Mouse (Mus musculus) 3T3-L1 (cell line): Measurements from ENCODE around the gene Msh5.

Experiments used
- DNase-seq: peaks from one replicate; pipeline ENCODE4 v3.0.0-alpha.2; 2015; ENCODE audit warnings: low read depth, low spot score

Gene Msh5

DNA sequence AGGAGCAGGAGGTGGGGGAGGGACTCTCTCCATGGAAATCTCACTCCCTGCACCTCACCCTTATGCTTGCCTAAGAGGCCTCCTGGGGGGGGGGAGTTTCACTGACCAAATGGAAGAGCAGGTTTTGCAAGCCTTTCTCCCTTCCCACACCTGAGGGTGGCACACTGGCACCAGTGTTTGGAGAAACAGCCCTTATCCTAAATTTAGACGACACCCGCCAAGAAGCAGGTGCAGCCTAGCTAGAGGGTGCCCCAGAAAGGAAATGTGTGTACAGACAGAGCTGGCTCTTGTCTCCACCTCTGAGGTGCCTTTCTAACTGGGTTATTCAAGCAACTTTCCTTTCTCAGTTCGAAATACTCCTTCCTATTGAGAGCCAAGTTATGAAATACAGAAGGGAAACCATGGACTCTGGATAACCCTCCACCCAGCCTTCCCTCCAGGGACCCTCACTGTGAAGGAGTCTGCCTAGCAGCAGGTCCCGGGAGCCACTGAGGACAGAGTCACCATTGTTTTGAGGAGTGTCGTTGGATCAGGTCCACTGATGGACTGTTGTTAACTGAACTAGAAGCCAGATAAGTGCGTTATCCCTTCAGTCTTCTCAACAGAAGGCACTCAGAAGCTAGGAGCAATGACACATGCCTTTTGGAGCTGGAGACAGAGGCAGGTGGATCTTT, 24.1 kb upstream of the Msh5 start:
- DNase-seq, result no peak

DNA sequence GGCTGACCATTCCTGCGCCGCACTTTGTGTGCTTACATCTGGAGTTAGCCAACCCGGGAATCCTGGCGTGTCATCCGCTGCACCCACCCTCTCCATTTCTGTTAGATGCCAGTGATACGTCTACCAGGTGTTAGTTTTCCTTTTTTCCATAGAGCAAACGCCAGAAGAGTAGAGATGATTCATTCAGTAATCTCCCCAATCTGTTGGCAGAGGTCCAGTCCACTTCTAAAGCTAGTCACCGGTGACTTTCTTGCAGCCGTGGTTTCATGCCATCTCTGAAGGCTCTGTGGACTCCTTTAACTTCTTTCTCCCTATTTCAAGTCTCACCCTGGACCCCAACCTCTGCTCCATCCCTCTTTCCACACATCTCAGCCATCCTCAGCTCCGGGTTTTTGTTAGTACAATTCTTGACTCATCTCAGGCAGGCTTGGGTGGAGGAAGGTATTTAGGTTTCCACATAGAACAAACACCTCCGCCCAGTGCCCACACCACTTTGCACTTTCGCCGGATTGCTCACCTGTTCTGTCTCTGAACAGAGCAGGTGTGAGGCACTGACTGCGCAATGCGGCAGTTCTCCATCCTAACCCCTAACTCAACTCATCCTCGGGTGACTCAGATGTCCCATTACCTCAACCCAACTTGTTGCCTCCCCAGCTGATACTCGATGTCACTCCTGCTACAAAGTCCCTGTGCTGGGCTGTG, 21.8 kb upstream of the Msh5 start:
- DNase-seq, result peak; percentile 43

DNA sequence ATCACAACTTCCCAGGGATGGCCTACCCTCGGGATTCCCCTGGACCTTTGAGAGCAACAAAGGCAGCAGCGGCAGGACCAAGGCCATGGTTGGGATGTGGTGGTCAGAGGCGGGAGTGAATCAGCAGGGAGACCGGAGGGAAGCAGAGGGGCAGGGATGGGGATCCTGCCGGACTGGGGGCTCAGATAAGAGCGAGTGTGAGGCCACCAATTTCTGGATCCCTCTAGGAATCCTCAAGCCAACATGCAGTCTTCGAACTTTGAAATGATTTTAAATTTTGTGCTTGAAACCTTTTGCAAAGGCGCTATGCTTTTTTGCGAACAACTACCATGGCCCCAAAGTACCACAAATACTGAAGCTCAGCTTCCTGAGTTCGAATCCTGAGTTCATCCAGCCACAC, 19.5 kb upstream of the Msh5 start, which contains the start of gene Mpig6b:
Gene Mpig6b, minus strand, starts transcription at position 101 of the 400 bp plus-strand sequence.
- DNase-seq, result no peak

DNA sequence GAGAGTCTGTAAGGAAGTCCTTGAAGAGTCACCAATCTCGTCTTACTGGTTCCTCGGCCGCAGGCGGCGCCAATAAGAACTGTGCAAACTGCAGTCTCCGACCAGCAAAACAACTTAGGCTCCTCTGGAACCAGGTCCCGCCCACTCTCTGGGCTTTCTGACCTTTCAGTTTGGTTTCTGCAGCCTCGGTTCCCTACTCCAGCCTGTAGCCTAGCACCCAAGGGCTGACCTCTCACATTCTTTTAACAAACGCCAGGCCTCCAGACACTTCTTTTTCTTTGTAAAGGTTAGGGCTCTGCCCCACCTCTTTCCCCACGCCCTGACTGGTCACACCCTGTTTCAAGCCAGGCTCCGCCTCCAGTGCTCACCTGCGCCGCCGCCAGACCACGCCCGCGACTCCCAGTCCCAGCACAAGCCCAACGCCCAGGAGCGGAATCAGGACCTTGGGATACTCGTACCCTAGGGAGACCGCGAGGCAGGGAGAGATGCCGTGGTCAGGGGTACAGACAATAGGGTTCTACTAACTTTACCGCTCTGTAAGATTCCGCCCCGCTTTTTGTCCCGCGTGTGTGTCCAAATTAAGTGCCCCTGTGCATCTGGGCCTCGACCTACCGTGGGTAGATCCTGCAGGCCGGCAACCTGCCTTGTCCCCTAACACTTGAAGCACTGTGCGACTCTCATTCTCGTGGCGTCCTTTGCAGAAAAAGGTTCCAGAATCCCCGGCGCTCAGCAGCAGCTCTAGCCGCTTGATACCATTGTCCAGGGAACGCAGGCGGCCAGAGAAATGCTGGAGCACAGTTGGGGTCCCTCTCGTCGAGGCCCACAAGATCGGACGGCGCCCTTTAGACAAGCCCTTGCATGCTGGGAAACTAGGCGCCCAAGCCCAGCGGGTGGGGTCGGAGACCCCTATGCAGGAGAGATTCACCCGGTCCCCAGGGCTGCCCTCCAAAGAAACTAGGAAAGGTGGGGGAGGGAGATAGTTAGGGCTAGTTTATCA, 18.7 kb upstream of the Msh5 start, which contains the start of gene Ly6g6c:
Gene Ly6g6c, plus strand, starts transcription at position 438 of the 997 bp plus-strand sequence.
- DNase-seq, result no peak

DNA sequence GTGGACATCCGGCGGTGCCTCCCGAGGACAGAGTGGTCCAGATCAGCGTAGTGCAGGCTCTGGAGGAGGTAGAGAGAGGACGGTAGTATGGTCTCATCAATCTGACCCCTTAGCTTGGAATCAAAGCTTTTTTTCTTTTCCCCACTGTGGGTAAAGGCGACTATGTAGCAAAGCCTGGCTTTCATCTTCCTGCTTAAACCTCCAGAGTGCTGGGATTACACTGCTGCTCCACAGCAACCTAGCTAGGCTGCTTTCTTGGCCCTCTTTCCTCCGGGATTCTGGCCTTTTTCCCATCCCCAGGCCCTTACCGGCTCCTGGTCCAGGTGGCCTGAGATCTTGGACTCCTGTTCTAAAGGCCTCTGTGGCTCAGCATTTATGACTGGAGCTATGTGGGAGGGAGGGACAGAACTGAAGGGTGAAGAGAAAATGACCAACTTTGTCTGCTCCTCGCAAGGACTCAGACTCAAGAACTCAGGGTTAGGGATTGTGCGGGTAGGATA, 17.9 kb upstream of the Msh5 start:
- no peak for DNase-seq

DNA sequence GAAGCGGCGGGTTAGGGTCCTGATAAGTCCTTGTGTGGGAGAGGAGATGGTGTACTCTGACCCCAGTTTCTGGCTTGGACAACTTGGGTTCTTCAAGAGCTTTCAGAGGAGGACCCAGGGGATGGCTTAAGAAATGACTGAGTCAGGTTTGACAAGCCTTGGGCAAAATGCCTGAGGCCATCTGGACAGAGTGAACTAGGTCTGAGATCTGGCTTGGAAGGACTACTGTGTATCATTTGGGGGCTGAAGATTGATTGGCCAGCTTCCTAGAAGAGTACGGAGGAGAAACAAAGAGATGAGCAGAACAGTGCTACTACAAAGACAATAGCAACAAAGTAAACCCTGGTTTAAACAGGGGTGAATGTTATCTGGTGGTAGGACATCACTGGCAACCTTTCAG, 16.9 kb upstream of the Msh5 start:
- DNase-seq, result peak; percentile 44

DNA sequence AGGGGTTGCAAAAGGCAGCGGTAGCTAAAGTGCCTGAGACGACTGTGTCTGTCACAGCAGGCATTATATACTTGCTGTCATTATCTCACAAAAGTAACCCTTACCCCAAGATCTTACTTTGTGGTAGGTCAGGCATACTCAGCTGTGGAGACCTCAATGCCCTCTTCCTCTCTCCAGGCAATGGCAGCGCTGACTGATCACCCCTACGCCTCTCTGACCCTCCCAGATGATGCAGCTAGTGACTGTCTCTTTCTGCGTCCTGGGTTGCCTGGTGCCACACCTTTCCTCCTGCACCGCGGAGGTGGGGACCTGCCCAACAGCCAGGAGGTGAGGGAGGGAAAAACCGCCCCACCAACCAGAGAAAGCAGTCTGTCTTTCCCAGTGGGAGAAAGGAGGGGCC, 14.8 kb upstream of the Msh5 start:
- no peak for DNase-seq

DNA sequence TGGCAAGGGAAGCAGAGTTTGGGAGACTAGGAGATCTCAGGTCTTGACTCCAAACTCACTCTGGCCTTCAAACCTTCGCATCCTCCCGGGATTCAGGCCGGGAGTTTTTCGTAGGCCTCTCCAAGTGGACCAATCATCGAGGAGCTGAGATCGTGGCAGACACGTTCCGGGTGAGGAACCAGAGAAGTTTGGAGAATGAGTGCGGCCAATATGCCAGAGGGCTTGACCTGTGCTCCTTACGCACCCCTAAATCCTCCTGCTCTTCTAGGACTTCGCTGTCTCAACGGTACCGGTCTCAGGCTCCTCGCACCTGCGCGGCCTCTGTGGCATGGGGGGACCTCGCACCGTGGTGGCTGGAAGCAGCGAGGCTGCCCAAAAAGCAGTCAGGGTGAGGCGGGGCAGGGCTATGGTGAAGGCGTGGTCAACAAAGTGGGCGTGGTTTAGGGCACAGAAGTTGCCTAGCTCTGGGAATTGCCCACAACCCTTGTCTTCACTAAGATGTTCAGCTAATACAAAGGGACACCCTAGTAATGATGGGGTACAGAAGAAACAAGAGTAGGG, 14.3 kb upstream of the Msh5 start:
- peak; percentile 48 for DNase-seq

DNA sequence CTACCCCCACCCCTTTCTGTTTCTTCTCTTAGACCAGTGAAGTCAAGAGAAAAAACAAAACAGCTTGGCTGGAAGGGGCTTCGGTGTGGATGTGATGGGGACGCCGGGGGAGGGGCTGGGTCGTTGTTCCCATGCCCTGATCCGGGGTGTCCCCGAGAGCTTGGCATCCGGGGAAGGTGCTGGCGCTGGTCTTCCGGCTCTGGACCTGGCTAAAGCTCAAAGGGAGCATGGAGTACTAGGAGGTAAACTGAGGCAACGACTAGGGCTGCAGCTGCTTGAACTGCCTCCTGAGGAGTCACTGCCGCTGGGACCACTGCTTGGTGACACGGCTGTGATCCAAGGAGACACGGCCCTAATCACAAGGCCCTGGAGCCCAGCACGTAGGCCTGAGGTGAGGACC, 13.5 kb upstream of the Msh5 start:
- DNase-seq, result no peak

DNA sequence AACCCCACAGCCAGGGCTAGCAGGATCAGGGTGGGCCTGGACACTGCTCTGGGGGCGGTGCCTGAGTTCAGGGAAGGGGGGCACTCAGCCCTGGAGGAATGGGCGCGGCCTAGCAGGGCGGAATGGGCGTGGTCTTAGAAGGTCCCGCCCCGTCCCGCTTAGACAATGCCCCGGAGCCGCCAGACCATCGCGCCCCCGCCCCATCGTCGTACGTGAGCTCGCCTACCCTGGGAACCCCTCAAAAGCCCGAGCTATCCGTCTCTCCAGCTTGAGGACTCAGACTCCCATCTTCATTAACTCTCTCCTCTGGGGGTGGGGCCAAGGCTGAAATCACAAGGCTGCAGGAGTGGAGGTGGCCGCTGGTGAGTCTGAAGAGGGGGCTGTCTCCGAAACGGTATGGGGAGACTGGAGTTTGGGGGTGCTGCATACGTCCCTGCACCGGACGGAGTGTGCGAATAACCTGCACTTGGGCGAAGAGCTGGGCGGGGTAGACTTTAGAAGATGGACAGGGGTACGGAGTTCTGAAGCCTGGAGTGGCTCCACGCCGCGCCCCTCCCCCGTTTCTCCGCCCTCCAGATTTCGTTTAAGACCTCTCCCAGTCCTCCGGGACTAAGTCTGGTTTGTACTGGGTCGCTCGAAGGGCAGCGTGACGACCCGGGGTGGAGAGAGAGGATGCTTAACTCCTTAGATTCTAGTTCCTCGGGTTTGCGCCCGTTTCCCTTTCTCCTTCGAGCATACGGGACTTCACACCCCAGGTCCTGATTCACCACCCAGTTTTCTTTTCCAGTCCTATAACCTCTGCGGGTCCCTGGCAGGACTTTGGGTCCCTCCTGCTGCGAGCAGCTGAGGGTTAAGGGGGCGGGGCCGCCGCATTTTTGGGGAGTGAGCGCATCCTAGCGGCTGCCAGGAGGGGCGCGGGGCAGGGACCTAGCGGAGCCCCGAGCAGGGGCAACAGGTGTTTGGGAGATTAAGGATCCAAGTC, 12.7 kb upstream of the Msh5 start, which contains the start of gene Ddah2:
Gene Ddah2, plus strand, starts transcription at position 125 of the 982 bp plus-strand sequence.
- peak; percentile 89 for DNase-seq

DNA sequence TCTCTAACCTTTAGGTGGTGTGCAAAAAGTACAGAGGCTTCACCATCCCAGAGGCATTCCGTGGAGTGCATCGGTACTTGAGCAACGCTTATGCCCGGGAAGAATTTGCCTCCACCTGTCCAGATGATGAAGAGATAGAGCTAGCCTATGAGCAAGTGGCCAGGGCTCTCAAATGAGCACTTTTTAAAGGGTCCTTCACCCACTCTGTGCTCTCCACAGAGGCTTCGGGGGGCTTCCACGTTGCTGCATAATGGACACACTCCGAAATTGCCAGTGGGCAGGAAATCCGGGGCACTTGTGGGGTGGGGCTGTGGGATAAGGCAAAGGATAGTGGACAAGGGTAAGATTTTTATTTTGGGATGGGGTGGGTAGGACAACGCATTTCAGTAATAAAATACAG, 11.8 kb upstream of the Msh5 start:
- no peak for DNase-seq

DNA sequence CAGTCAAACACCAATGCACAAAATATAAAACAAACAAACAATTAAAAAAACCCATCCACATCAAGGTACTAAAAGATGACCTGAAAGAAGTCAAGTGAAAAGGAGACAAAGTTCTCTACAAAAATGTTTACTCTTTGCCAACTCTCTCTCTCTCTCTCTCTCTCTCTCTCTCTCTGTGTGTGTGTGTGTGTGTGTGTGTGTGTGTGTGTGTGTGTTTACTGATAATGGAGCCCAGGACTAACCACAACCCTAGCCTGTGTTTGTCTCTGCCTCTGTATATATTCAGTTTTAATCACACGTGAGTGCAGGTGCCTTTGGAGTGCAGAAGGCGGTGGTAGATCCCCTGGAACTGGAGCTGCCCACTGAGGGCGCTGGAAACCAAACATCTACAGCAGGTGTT, 10.5 kb upstream of the Msh5 start:
- no peak for DNase-seq

DNA sequence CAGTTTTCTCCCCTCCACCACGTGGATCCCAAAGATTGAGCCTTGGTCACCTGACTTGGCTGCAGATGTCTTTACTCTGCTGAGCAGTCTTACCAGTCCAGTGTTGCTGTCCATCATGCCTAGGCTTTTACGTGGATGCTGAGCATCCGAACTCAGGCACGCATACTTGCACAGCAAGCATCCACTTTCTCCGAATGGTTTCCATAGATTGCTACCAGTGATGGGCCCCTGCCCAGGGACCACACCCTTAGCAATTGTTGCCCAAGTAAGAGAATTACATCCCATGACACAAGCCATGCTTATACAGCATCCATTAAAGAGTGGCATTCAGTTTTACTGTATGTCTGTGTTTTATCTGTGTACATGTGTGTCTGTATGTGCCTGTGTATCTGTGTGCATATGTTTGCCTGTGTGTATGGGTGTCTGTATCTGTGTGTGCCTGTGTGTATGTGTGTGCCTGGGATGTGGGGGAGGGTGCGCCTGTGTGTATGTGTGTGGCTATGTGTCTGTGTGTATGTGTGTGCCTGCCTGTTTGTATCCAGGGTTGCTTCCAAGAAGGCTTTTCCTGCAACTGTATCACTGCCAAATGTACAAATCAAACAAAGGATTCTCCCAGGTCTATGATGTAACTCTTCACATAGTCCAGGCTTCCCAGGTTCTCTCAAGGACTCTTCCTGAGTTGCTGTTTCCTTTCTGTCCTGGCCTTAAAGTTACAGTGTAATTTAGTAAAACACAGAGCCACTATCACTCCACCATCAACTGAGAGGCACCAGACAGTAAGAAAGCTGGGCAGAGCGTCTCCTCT, 9.3 kb upstream of the Msh5 start:
- no peak for DNase-seq

DNA sequence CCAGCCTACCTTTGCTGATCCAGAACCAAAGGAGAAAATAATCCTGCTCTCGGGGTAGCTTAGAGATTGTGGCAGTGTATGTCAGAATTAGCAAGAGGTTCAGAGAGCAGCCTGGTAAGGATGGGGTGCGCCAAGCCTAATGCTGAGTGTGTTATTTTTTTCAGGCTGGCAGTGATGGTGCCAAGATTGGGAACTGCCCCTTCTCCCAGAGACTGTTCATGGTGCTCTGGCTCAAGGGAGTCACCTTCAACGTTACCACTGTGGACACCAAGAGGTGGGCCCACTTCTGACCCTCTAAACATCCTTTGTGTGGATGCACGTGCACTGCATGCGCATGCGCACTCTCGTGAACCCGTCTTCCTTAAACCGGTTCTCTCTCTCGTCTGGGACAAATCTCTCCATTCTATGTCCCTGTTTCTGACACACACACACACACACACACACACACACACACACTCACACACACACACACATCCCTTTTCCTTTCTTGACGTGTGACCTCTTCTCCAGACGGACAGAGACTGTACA, 5.8 kb upstream of the Msh5 start:
- no peak for DNase-seq

DNA sequence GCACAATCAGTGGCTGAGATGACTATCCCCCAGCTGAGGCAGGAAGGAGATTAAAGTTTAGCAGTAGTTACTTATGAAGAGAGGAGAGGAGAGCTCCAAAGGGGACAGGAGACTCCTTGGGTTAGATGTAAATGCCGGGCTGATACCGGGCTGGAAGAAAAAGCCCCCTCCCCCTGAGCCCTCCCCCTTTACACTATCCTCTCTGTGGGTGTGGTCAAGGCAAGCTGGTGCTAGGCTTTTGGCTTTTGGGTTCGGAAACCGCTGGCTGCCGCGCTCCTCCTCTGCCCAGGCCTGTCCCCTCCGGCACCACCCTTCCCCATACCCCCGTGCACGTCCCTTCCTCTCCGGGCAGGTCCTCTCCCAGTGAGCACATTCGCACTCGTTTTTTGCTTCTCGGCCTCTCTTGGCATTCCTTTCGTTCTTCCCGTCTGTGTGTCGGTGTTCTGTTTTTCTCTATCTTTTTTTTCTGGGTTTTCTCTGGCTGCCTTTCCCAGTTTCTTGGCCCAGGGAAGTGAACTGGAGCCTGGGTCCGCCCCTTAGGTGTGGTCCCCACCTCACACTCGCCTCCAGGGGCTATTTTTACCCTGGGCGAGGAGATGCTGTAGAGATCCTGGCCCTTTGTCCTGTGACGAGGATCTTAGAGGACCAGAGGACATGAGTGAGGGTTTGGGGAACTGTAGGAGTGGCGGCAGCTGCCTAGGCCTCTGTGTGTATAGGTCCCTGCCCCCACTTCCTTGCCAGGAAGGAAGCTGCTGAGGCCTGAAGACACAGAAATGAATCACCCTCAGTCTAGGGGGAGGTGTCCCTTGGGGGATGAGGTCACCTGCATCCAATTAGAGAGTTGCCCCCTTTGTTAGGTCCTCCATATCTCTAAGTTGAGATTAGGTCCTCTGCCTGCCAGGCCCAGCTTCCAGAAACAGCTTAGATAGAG, 4.9 kb upstream of the Msh5 start:
- peak; percentile 94 for DNase-seq

DNA sequence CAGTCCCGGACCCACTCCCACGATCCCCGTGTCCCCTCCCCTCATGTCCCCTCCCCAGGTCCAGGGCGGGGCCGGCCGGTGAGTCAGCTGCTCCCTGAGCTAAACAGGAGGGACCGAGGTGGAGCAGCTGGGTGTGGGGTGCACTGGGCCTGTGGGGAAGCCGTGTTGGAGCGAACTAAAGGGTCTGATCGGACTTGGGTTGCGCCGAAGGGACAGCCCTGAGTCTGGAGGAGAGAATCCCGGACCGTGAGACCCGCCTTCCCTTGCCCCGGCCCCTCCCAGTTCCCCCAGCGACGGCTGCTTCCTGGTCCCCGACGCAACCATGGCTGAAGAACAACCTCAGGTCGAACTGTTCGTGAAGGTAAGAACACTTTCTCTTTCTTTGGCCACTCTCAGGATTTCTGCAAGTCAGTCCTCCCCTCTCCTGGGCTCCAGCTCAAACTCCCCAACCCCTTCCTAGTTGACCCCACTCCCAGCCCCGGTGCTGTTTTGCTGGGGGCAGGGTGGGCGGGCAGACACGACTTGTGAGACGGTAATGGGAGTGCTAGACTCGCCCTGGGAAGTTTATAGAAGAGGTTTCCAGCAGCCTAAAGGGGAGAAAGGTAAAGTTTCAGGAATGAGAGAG, 3.7 kb upstream of the Msh5 start:
- DNase-seq, result peak; percentile 87

DNA sequence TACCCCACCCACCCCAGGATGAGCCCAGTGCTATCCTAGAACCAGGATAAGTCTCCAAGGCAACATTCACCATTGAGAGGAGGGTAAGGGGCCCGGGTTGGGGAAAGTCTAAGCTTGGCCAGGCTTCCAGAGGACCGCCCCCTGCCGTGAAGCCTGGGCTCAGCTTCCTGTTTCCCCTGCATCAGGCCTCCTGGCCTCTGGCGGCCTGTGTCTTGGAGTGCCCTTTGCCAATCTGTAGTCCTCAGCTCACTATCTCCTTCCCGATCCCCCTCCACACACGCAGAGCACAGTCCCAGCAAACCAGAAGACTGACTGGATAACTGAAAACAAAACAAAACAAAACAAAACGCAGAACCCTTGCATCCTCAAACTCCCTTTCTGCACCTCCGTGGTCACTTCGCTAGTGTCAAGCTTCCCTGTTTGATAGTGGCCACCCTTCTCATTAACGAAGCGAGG, 3.0 kb upstream of the Msh5 start, which contains the start of gene Clic1:
Gene Clic1, plus strand, starts transcription at position 406 of the 456 bp plus-strand sequence.
- peak; percentile 85 for DNase-seq
